ENCODE assay signal across 17 mouse cellular contexts in the genomic region with DNA sequence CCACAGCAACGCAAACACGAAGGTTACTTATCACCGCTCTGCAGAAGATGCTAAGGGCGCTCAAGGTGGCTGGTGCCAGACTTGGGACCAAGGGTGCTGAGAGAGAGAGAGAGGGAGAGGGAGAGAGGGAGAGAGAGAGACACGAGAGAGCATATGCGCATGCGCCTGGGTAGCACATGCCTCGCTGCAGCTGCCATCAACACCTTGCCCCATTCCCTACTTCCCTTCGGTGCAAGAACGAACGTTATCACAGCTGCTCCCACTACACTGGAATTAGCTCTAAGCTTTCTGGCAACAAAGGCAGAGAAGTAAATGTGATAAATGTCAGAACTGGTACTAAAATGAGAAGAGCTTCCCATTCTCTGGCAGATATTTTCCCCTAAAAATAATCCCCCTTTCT.
DNase-seq lines count a peak whose midpoint lies in the region; ATAC-seq and TF ChIP-seq lines count a peak whose summit lies in the region.
"Had no signal": no experiment of that assay in that cellular context is flagged by ENCODE, and none has a peak within 500 bp of the region (broad histone marks: within the 10 kb centered on the region; RNA-seq: fewer than 3 reads in every experiment).

No protein-coding gene starts in this region.

- no peak overlapping the region for H3K9ac ChIP-seq in heart, embryonic 11.5 days (ENCODE audit: low read depth, low read length)
- H3K9ac ChIP-seq in kidney, embryonic 16.5 days (replicated peaks; ENCODE audit: low read length), result no peak overlapping the region
- no peak overlapping the region for H3K9ac ChIP-seq in kidney, embryonic 14.5 days (ENCODE audit: low read depth, low read length)
- H3K9ac ChIP-seq in stomach, embryonic 16.5 days (ENCODE audit: low read length), result no peak overlapping the region
- H3K9ac ChIP-seq in stomach, postnatal 0 days (ENCODE audit: low read length), result no peak overlapping the region
- H3K9ac ChIP-seq: hindbrain, embryonic 15.5 days; limb, embryonic 15.5 days; liver, postnatal 0 days; midbrain, embryonic 12.5 days had no signal

- no peak overlapping the region for H3K4me3 ChIP-seq in heart, embryonic 11.5 days (ENCODE audit: low read depth, low read length)
- H3K4me3 ChIP-seq in kidney, embryonic 16.5 days (ENCODE audit: low read length), result no peak overlapping the region
- no peak overlapping the region for H3K4me3 ChIP-seq in kidney, embryonic 14.5 days (ENCODE audit: low read length)
- no peak overlapping the region for H3K4me3 ChIP-seq in stomach, embryonic 16.5 days (replicated peaks; ENCODE audit: low read length)
- no peak overlapping the region for H3K4me3 ChIP-seq in stomach, postnatal 0 days (ENCODE audit: low read depth, low read length)
- H3K4me3 ChIP-seq: hindbrain, embryonic 15.5 days; limb, embryonic 15.5 days; midbrain, embryonic 12.5 days had no signal

- WGBS in heart, embryonic 11.5 days (ENCODE audit: insufficient replicate concordance), result 36% methylated on average over 11 of the region's 11 CpGs
- WGBS in kidney, embryonic 16.5 days, result 65% methylated on average over 11 of the region's 11 CpGs
- 62% methylated on average over 11 of the region's 11 CpGs for WGBS in kidney, embryonic 14.5 days
- WGBS in stomach, embryonic 16.5 days, result 68% methylated on average over 11 of the region's 11 CpGs
- WGBS in stomach, postnatal 0 days, result 58% methylated on average over 11 of the region's 11 CpGs

- no peak for ATAC-seq in heart, embryonic 11.5 days (replicated peaks; ENCODE audit: insufficient number of reproducible peaks, low FRiP score, low TSS enrichment)
- ATAC-seq in kidney, embryonic 16.5 days (ENCODE audit: low FRiP score, low TSS enrichment), result no peak
- ATAC-seq in kidney, embryonic 14.5 days (ENCODE audit: low FRiP score, low TSS enrichment), result no peak
- no peak for ATAC-seq in stomach, embryonic 16.5 days (ENCODE audit: insufficient read depth, low FRiP score)
- no peak for ATAC-seq in stomach, postnatal 0 days (ENCODE audit: low FRiP score, low TSS enrichment)
- ATAC-seq: intestine, postnatal 0 days; liver, postnatal 0 days had no signal

- no peaks in the 10 kb centered on the region for H3K9me3 ChIP-seq in heart, embryonic 11.5 days (replicated peaks; ENCODE audit: control insufficient read depth, low read length)
- H3K9me3 ChIP-seq in kidney, embryonic 16.5 days (ENCODE audit: low read length), result no peaks in the 10 kb centered on the region
- H3K9me3 ChIP-seq in kidney, embryonic 14.5 days (ENCODE audit: control insufficient read depth, low read length), result no peaks in the 10 kb centered on the region
- H3K9me3 ChIP-seq in stomach, embryonic 16.5 days (replicated peaks; ENCODE audit: control insufficient read depth, low read length), result no peaks in the 10 kb centered on the region
- no peaks in the 10 kb centered on the region for H3K9me3 ChIP-seq in stomach, postnatal 0 days (ENCODE audit: control insufficient read depth, low read length)
- H3K9me3 ChIP-seq: hindbrain, embryonic 15.5 days; limb, embryonic 15.5 days; midbrain, embryonic 12.5 days had no signal

- H3K27ac ChIP-seq in heart, embryonic 11.5 days (ENCODE audit: low read depth, low read length), result peak overlapping the region; percentile 90
- H3K27ac ChIP-seq in kidney, embryonic 16.5 days (ENCODE audit: low read length), result peak overlapping the region; percentile 77
- H3K27ac ChIP-seq in kidney, embryonic 14.5 days (ENCODE audit: low read depth, low read length), result no peak overlapping the region
- H3K27ac ChIP-seq in stomach, embryonic 16.5 days (ENCODE audit: low read length), result peak overlapping the region; percentile 39
- no peak overlapping the region; the same call in 1 of the 2 replicates for H3K27ac ChIP-seq in stomach, postnatal 0 days (replicated peaks)
- H3K27ac ChIP-seq: midbrain, embryonic 12.5 days had no signal

- no peak overlapping the region for H3K4me2 ChIP-seq in heart, embryonic 11.5 days
- H3K4me2 ChIP-seq in kidney, embryonic 16.5 days (replicated peaks; ENCODE audit: low read depth, low read length), result no peak overlapping the region
- H3K4me2 ChIP-seq in kidney, embryonic 14.5 days (replicated peaks; ENCODE audit: low read depth, low read length), result no peak overlapping the region
- H3K4me2 ChIP-seq in stomach, embryonic 16.5 days (ENCODE audit: low read depth, low read length), result no peak overlapping the region
- H3K4me2 ChIP-seq in stomach, postnatal 0 days (replicated peaks; ENCODE audit: low read depth), result no peak overlapping the region
- H3K4me2 ChIP-seq: hindbrain, embryonic 15.5 days; limb, embryonic 15.5 days; midbrain, embryonic 12.5 days had no signal

- no peaks in the 10 kb centered on the region for H3K36me3 ChIP-seq in heart, embryonic 11.5 days (ENCODE audit: control insufficient read depth, insufficient read depth, low read length)
- peaks cover 6% of the 10 kb centered on the region for H3K36me3 ChIP-seq in kidney, embryonic 16.5 days (ENCODE audit: insufficient read depth, low read length)
- peaks cover 4% of the 10 kb centered on the region; the same call in 1 of the 2 replicates for H3K36me3 ChIP-seq in kidney, embryonic 14.5 days (ENCODE audit: control insufficient read depth, insufficient read depth, low read length)
- H3K36me3 ChIP-seq in stomach, embryonic 16.5 days (ENCODE audit: control insufficient read depth, insufficient read depth, low read length), result peaks cover 5% of the 10 kb centered on the region; the same call in 1 of the 2 replicates
- no peaks in the 10 kb centered on the region; the same call in 1 of the 2 replicates for H3K36me3 ChIP-seq in stomach, postnatal 0 days (ENCODE audit: control insufficient read depth, insufficient read depth, low read length)
- H3K36me3 ChIP-seq: G1E; hindbrain, embryonic 15.5 days had no signal

- no peak for TF ChIP-seq CTCF in stomach, postnatal 0 days (IDR thresholded peaks at IDR 0.05; ENCODE audit: low read depth)

- H3K4me1 ChIP-seq in heart, embryonic 11.5 days (ENCODE audit: control insufficient read depth, insufficient read depth, low read length), result peaks cover 41% of the 10 kb centered on the region
- peaks cover 50% of the 10 kb centered on the region for H3K4me1 ChIP-seq in kidney, embryonic 16.5 days (ENCODE audit: insufficient read depth, low read length)
- peaks cover 32% of the 10 kb centered on the region for H3K4me1 ChIP-seq in kidney, embryonic 14.5 days (ENCODE audit: control insufficient read depth, insufficient read depth, low read length)
- H3K4me1 ChIP-seq in stomach, embryonic 16.5 days (ENCODE audit: control insufficient read depth, insufficient read depth, low read length), result peaks cover 17% of the 10 kb centered on the region
- no peaks in the 10 kb centered on the region for H3K4me1 ChIP-seq in stomach, postnatal 0 days (replicated peaks; ENCODE audit: control insufficient read depth, insufficient read depth)

- TF ChIP-seq EP300 in stomach, postnatal 0 days (optimal IDR thresholded peaks at IDR 0.05), result no peak

- DNase-seq in heart, adult 9 months (ENCODE audit: low spot score in 2 of 2), result no peak
- DNase-seq in stomach, postnatal 0 days (ENCODE audit: low spot score), result no peak
- no peak for DNase-seq in ovary, postnatal 36 days (ENCODE audit: low spot score)
- DNase-seq: adrenal gland, adult 2 months; cerebellum, adult 2 months; gastrocnemius, postnatal 36 days; liver, postnatal 0 days; right cerebral cortex, postnatal 4 days had no signal

- no peaks in the 10 kb centered on the region for H3K27me3 ChIP-seq in heart, embryonic 11.5 days (ENCODE audit: control insufficient read depth, insufficient read depth, low read length)
- H3K27me3 ChIP-seq in kidney, embryonic 16.5 days (ENCODE audit: insufficient read depth, low read length), result no peaks in the 10 kb centered on the region
- H3K27me3 ChIP-seq in kidney, embryonic 14.5 days (ENCODE audit: control insufficient read depth, insufficient read depth, low read length), result no peaks in the 10 kb centered on the region
- H3K27me3 ChIP-seq in stomach, embryonic 16.5 days (ENCODE audit: control insufficient read depth, insufficient read depth, low read length), result no peaks in the 10 kb centered on the region
- H3K27me3 ChIP-seq in stomach, postnatal 0 days (ENCODE audit: control insufficient read depth, insufficient read depth, low read length), result no peaks in the 10 kb centered on the region
- H3K27me3 ChIP-seq: hindbrain, embryonic 15.5 days; limb, embryonic 15.5 days; midbrain, embryonic 12.5 days had no signal

Comparison
In these comparisons a context has a peak if more than half of its experiments do, and no peak if none do; other contexts are left out.
1. H3K27ac ChIP-seq: peak in heart, embryonic 11.5 days (single experiment), kidney, embryonic 16.5 days (single experiment) and stomach, embryonic 16.5 days (single experiment); none in kidney, embryonic 14.5 days (single experiment) and stomach, postnatal 0 days (single experiment).